ENCODE assay signal across 24 mouse cellular contexts in the genomic region with DNA sequence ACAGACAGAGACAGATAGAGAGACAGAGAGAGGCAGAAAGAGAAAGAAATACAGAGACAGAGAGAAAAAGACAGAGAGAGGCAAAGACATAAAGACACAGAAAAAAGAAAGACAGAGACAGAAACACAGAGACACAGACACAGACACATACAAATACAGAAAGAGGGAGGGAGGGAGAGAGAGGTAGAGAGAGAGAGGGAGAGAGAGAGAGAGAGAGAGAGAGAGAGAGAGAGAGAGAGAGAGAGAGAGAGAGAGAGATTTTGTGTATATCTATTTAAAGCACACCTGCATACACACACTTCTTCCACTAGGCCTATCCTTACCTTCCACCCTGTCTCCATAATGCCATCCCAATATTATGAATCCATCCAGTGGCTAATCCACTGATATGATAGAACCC.
"Had no signal": no experiment of that assay in that cellular context is flagged by ENCODE, and none has a peak within 500 bp of the region (broad histone marks: within the 10 kb centered on the region; RNA-seq: fewer than 3 reads in every experiment).

No protein-coding gene starts in this region.

- DNase-seq: left cerebral cortex, postnatal 4 days; liver; liver, embryonic 13.5 days; liver, postnatal 0 days; lung, adult 18-20 months; lung, adult 2 months; lung, embryonic 14.5 days; lung, postnatal 10 days; lung, postnatal 14 days; lung, postnatal 36 days; lung, postnatal 4 days; midbrain, embryonic 14.5 days had no signal

- H3K27me3 ChIP-seq: limb, embryonic 12.5 days; limb, embryonic 13.5 days; limb, embryonic 15.5 days; liver, embryonic 12.5 days; liver, embryonic 13.5 days; liver, embryonic 15.5 days; lung, embryonic 15.5 days; megakaryocyte, embryonic 14.5 days; midbrain, embryonic 12.5 days; midbrain, embryonic 13.5 days; midbrain, embryonic 15.5 days had no signal

- ATAC-seq: liver, embryonic 12.5 days; liver, postnatal 0 days; lung, postnatal 0 days; midbrain, embryonic 13.5 days; midbrain, embryonic 15.5 days; midbrain, embryonic 16.5 days had no signal
